Mouse (Mus musculus): Measurements from ENCODE around the gene Ifitm10.

GRCm38 (mm10) chr7:142400750-142401142 is 27.2 kb upstream of the Ifitm10 start:
- TF ChIP-seq CTCF (IDR thresholded peaks at IDR 0.05; ENCODE audit: low read depth), result no peak
- no peak for TF ChIP-seq EP300 (IDR thresholded peaks at IDR 0.05; ENCODE audit: low read depth)

Measured in heart, postnatal 0 days (tissue).